Mouse (Mus musculus) fat pad, adult 2 months (tissue): ENCODE results near the gene D17H6S53E.

Source experiments
- DNase-seq: peaks from one replicate; pipeline ENCODE4 v3.0.0-alpha.2; 2011; ENCODE audit warnings: low read depth, low spot score; ENCODE audit errors: extremely low read depth

D17H6S53E gene

GRCm38 (mm10) chr17:35131038-35131437 is 4.9 kb downstream of the D17H6S53E start:
- DNase-seq = no peak

- DNase-seq = no peak
Observed at GRCm38 (mm10) chr17:35131500-35132173, 5.5 kb downstream of the D17H6S53E start, which contains the start of gene Apom. Apom (minus strand) TSS chr17:35132050.

GRCm38 (mm10) chr17:35132174-35132560 is 6.0 kb downstream of the D17H6S53E start:
- DNase-seq = no peak

GRCm38 (mm10) chr17:35133517-35133916 is 7.3 kb downstream of the D17H6S53E start:
- DNase-seq = no peak

GRCm38 (mm10) chr17:35134801-35135590 is 8.8 kb downstream of the D17H6S53E start, which contains the start of gene Bag6:
Bag6 (plus strand) TSS chr17:35135178.
- no peak for DNase-seq

- DNase-seq = no peak
Observed at GRCm38 (mm10) chr17:35135591-35136320, 9.6 kb downstream of the D17H6S53E start.

GRCm38 (mm10) chr17:35139269-35139668 is 13.1 kb downstream of the D17H6S53E start:
- DNase-seq = no peak

- no peak for DNase-seq
Observed at GRCm38 (mm10) chr17:35140490-35140996, 14.4 kb downstream of the D17H6S53E start.

GRCm38 (mm10) chr17:35141971-35142370 is 15.8 kb downstream of the D17H6S53E start:
- no peak for DNase-seq

- no peak for DNase-seq
Observed at GRCm38 (mm10) chr17:35146139-35146538, 20.0 kb downstream of the D17H6S53E start.

- no peak for DNase-seq
Observed at GRCm38 (mm10) chr17:35147348-35147747, 21.2 kb downstream of the D17H6S53E start.

GRCm38 (mm10) chr17:35147922-35148639 is 21.9 kb downstream of the D17H6S53E start:
- no peak for DNase-seq

GRCm38 (mm10) chr17:35152121-35152520 is 25.9 kb downstream of the D17H6S53E start:
- DNase-seq = no peak

- no peak for DNase-seq
Observed at GRCm38 (mm10) chr17:35153077-35153476, 26.9 kb downstream of the D17H6S53E start.

GRCm38 (mm10) chr17:35153931-35154330 is 27.8 kb downstream of the D17H6S53E start:
- DNase-seq = no peak

GRCm38 (mm10) chr17:35154616-35155015 is 28.4 kb downstream of the D17H6S53E start:
- no peak for DNase-seq

GRCm38 (mm10) chr17:35155451-35155850 is 29.3 kb downstream of the D17H6S53E start:
- no peak for DNase-seq

- DNase-seq = no peak
Observed at GRCm38 (mm10) chr17:35156461-35157200, 30.5 kb downstream of the D17H6S53E start.

- DNase-seq = no peak
Observed at GRCm38 (mm10) chr17:35157254-35157653, 31.1 kb downstream of the D17H6S53E start.

GRCm38 (mm10) chr17:35157661-35158175 is 31.5 kb downstream of the D17H6S53E start:
- DNase-seq = no peak
